Mouse (Mus musculus) liver, embryonic 14.5 days (tissue): Measurements from ENCODE around the gene Sfxn4.

Source experiments
- CTCF ChIP-seq: IDR thresholded peaks from 2 replicates; pipeline ENCODE4 v1.5.1; 2016; ENCODE audit warnings: antibody characterized with exemption, low read depth, control low read depth
- EP300 ChIP-seq: IDR thresholded peaks from 2 replicates; pipeline ENCODE4 v1.6.1; 2016; ENCODE audit warnings: antibody characterized with exemption, low read depth

DNA sequence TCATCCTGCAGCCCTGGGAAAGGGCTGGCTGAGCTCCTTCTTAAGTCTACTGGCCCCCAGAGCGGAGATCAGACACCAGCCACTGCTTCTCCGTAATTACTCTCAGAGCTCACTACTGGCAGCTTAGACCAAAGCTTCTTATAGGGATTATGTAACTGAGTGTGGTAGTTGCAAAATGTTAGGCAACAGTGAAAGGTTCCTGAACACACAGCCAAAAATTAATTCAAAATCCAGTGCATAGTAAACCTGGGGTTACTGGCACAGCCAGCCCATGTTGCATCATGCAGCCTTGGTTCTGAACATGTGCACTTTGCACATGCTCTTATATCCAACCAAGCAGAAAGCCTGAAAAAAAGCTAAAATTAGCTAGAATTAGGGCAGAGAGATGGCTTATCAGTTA, 66.0 kb downstream of the Sfxn4 start:
- no peak for TF ChIP-seq CTCF
- TF ChIP-seq EP300: no peak
